Mouse (Mus musculus) liver, postnatal 0 days (tissue): ENCODE measurements around the gene Fyttd1. TPM values are rescaled to one million over a fixed set of nuclear protein-coding genes. Genes with fewer than 3 reads are reported as not detected.
A peak's percentile ranks its signal among the peaks of the same experiment; 100 is the strongest.

Source experiments
- ATAC-seq: fragments of 200-750 bp; cut with Nextera tagmentation; 2 replicates; pipeline ENCODE4 v1.8.0; 2017; ENCODE audit warnings: mild to moderate bottlenecking, moderate library complexity
- DNase-seq: peaks from one replicate; pipeline ENCODE4 v3.0.0-alpha.2; 2016
- H3K27ac ChIP-seq: fragments of 300-500 bp; sonication (generic); 2 replicates; pipeline ENCODE4 v1.5.1; 2014; ENCODE audit warnings: antibody characterized with exemption, moderate library complexity, mild to moderate bottlenecking, low read depth
- H3K27me3 ChIP-seq: fragments of 300-500 bp; sonication (generic); 2 replicates; pipeline ENCODE4 v1.6.1; 2014; ENCODE audit warnings: low read length, control low read depth, mixed read lengths; ENCODE audit not compliant: insufficient read depth
- H3K36me3 ChIP-seq: fragments of 300-500 bp; sonication (generic); replicated peaks from 2 replicates; pipeline ENCODE4 v1.6.1; 2014; ENCODE audit warnings: mild to moderate bottlenecking, control low read depth, low read length, moderate library complexity, mixed read lengths; ENCODE audit not compliant: insufficient read depth
- H3K4me1 ChIP-seq: fragments of 300-500 bp; sonication (generic); 2 replicates; pipeline ENCODE4 v1.6.1; 2014; ENCODE audit warnings: antibody characterized with exemption, mild to moderate bottlenecking, control low read depth; ENCODE audit not compliant: insufficient read depth
- H3K4me2 ChIP-seq: fragments of 300-500 bp; sonication (generic); 2 replicates; pipeline ENCODE4 v1.6.1; 2014; ENCODE audit warnings: low read depth, mild to moderate bottlenecking, low read length, moderate library complexity, mixed read lengths
- H3K4me3 ChIP-seq: fragments of 300-500 bp; sonication (generic); 2 replicates; pipeline ENCODE4 v1.5.1; 2014; ENCODE audit warnings: low read depth, low read length
- H3K9ac ChIP-seq: fragments of 300-500 bp; sonication (generic); replicated peaks from 2 replicates; pipeline ENCODE4 v1.6.1; 2014; ENCODE audit warnings: mild to moderate bottlenecking, moderate library complexity
- H3K9me3 ChIP-seq: fragments of 300-500 bp; sonication (generic); 2 replicates; pipeline ENCODE4 v1.6.1; 2016; ENCODE audit warnings: mild to moderate bottlenecking, control low read depth, low read length, mixed read lengths
- CTCF ChIP-seq: sonication (generic); IDR thresholded peaks from 2 replicates; pipeline ENCODE4 v1.5.1; 2016; ENCODE audit warnings: antibody characterized with exemption, low read depth
- EP300 ChIP-seq: IDR thresholded peaks from 2 replicates; pipeline ENCODE4 v1.6.1; 2016; ENCODE audit warnings: antibody characterized with exemption, low read depth, mild to moderate bottlenecking
- WGBS: fragments of 180-500 bp; shearing (Covaris S2); extraction: QIAGEN DNeasy Blood & Tissue Kit; methylation state at CpG from one replicate; pipeline ENCODE4 v1.1.7; 2014; ENCODE audit not compliant: insufficient replicate concordance; 5-methylcytosine and 5-hydroxymethylcytosine counted together
- polyA plus RNA-seq: library from polyadenylated mRNA; unstranded; fragments of >200 nt; fragmentation: Nextera tagmentation; extraction: Ambion mirVana; gene quantifications from 2 replicates; pipeline ENCODE4 v1.2.1, GENCODE M21; 2015

Gene Fyttd1
- polyA plus RNA-seq, 1 experiment from 2014 or later, result 40.6 TPM

DNA sequence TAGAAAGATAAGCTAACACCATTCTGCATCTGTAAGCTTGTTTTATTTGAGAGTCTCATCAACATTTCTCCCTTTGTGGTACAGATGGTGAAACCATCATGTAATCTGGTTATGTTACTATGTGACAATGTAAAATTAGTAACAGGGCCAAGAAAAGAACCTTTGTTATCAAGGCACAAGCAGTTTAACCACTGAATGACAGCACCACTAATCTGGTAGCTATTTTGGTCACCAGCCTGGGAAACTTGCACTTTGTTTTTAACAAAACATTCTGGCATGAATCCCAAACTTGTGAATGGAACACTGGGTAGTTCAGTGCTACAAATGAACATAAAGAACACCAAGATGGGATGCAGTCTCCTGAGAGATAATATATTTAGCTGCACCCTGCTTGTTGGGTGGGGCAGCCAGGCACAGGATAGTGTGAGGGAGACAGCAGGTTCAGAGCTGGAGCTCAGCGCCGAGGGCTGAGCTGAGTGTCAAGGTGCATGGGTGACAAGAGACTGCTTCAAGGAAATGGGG, 23.2 kb upstream of the Fyttd1 start:
- Histone ChIP-seq H3K27ac (peak overlapping the region; percentile 13; the same call in 1 of the 2 replicates), H3K9ac (no peak overlapping the region), H3K4me1 (no peaks in the 10 kb centered on the region), H3K4me2 (no peak overlapping the region), H3K27me3 (no peaks in the 10 kb centered on the region), H3K9me3 (no peaks in the 10 kb centered on the region), H3K36me3 (peaks cover 5% of the 10 kb centered on the region; the same call in 1 of the 2 replicates), H3K4me3 (no peak overlapping the region)
- 0 out of 2 replicates have a peak, but pooled peaks have one; percentile 23 for ATAC-seq
- DNase-seq, result no peak
- WGBS, result 52% methylated on average over 2 of the region's 2 CpGs
- TF ChIP-seq CTCF, result no peak

DNA sequence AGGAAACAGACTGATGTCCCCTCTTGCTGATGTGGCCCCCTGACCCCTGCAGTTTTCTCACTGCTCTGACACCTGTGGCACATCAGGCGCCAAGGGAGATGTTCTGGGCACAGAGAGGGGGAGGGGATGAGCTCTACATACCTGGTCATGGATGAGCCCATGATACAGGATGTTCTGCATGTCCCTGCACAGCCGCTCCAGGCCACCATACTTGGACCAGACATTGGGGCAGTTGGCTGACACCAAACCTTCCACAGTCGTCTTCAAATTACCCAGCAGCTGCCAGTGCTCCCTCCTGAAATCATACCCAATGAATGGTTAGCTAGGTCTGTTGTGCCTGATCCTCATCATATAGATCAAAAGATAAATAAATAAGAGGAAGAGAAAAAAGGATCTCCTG, 20.5 kb upstream of the Fyttd1 start:
- 90% methylated on average over 3 of the region's 3 CpGs for WGBS
- 0 out of 2 replicates have a peak, but pooled peaks cover 3% of the 10 kb centered on the region for H3K36me3 ChIP-seq
- H3K9me3 ChIP-seq, result no peaks in the 10 kb centered on the region
- no peak overlapping the region for H3K27ac ChIP-seq
- TF ChIP-seq CTCF, result no peak
- no peak for TF ChIP-seq EP300
- no peaks in the 10 kb centered on the region for H3K27me3 ChIP-seq
- H3K4me2 ChIP-seq, result no peak overlapping the region
- H3K4me1 ChIP-seq, result no peaks in the 10 kb centered on the region
- H3K4me3 ChIP-seq, result no peak overlapping the region
- DNase-seq, result no peak
- ATAC-seq, result no peak
- H3K9ac ChIP-seq, result no peak overlapping the region

DNA sequence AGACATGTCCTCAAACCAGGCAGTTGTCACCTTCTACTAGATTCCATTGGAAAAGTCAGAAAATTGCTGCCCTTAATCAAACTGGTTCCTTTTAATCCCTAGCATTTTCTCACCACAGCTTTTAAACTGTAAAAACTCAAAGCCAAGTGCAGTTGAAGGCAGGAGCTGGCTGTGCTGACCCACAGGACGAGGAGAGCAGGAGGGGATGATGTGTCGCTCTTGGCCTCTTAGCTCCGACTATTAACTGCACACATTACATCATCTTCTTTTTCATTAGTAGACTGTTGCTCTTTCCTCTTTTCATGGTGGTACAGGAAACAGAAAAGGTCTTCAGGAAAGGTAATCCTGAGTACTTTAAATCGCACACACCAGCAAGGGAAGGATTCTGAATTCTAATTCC, 18.9 kb upstream of the Fyttd1 start:
- no peak overlapping the region for H3K27ac ChIP-seq
- no peak for TF ChIP-seq CTCF
- H3K4me3 ChIP-seq, result no peak overlapping the region
- H3K27me3 ChIP-seq, result no peaks in the 10 kb centered on the region
- WGBS, result 51% methylated on average over 4 of the region's 4 CpGs
- no peak overlapping the region for H3K4me2 ChIP-seq
- no peaks in the 10 kb centered on the region for H3K9me3 ChIP-seq
- no peaks in the 10 kb centered on the region for H3K4me1 ChIP-seq
- 0 out of 2 replicates have a peak, but pooled peaks cover 3% of the 10 kb centered on the region for H3K36me3 ChIP-seq
- no peak for ATAC-seq
- no peak for DNase-seq
- no peak overlapping the region for H3K9ac ChIP-seq

DNA sequence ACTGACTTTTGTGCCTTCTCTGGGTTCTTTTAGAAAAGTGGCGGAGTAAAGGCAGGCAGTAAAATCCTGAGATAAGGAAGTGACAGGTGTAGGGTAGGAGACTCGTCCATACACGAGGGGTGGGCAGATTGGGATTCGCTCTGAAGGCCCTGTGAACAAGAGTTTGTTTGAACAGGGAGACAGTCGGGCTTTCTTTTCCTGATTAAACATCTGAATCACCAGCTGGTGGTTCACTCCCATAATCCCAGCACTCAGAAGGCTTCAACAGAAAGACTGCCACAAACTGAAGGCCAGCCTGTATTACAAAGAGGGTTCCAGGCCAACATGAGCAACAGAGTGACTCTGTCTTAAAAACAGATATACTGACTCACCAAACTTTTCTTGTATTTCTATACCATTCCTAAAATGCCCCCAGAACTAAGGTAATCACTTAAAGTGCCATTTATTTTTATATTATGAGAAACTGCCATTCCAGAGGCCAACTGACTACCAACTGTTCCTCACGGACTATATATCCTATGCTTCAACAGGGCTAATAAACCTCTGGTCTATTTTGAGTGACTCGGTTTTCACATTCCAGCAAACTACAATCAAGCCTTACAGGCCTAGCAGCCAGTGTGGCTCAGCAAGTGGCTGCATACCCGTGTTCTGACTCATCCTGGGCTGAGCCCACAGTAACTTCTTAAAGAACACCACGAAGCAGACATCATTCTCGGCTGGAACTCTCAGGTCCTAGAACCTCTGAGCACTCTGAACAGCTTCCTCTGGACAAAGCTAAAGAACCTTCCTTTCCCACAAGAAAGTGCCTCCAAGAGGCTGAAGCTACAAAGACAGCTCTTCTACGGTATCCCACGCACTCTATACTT, 18.3 kb upstream of the Fyttd1 start:
- ATAC-seq (no peak), DNase-seq (no peak)
- no peaks in the 10 kb centered on the region for H3K27me3 ChIP-seq
- no peak overlapping the region for H3K4me2 ChIP-seq
- no peak overlapping the region for H3K9ac ChIP-seq
- H3K4me1 ChIP-seq, result no peaks in the 10 kb centered on the region
- 0 out of 2 replicates have a peak, but pooled peaks cover 3% of the 10 kb centered on the region for H3K36me3 ChIP-seq
- H3K27ac ChIP-seq, result no peak overlapping the region
- no peaks in the 10 kb centered on the region for H3K9me3 ChIP-seq
- no peak for TF ChIP-seq EP300
- no peak overlapping the region for H3K4me3 ChIP-seq
- 62% methylated on average over 12 of the region's 12 CpGs for WGBS

DNA sequence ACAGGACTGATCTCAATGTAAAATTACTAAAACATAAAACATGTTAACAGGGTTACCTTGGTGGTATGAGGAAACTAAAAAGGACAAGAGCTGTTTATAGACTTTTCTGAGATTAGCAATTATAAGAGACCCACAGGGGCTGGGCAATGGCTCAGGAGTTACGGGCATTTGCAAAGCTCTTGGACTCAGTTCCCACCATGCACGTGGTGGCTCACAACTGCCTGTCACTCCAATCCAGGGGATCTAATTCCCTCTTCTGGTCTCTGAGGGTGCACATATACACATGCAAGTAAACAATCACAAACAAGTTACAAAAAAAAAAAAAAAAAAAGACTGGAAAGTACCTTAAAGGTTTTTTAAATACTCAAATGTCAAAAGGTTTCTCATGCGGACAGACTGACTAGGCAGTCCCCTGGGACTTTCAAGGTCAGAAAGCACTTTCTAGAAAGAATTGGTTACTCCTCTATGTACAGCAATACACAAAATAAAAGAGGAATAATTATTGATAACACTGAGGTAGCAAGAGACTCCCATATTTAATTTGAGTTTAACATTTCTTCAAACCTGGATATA, 15.4 kb upstream of the Fyttd1 start:
- H3K9ac ChIP-seq, result no peak overlapping the region
- H3K27ac ChIP-seq, result no peak overlapping the region
- no peak overlapping the region for H3K4me2 ChIP-seq
- WGBS, result 85% methylated on average over 3 of the region's 3 CpGs
- H3K4me3 ChIP-seq, result no peak overlapping the region
- no peak for ATAC-seq
- no peak for TF ChIP-seq EP300
- TF ChIP-seq CTCF, result no peak
- H3K27me3 ChIP-seq, result no peaks in the 10 kb centered on the region
- no peak for DNase-seq
- no peaks in the 10 kb centered on the region for H3K4me1 ChIP-seq
- H3K36me3 ChIP-seq, result 0 out of 2 replicates have a peak, but pooled peaks cover 3% of the 10 kb centered on the region
- H3K9me3 ChIP-seq, result no peaks in the 10 kb centered on the region

DNA sequence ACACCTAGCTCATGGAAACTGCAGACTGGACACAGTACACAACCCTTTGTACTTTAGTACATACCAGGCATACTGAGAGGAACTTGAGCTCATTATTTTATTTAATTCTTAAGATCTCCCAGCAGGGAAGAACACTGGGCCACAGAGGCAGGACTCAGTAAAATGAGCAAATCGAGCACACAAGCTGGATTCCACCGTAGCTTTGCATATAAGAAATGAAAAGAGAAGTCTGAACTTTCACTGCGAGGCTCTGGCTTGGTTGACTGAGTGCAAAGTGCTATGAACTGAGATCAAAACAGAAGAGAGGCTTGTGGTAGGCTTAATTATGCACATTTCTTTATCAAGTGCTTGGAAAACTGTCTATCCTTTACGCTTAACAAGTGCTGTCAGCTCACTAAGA, 11.9 kb upstream of the Fyttd1 start:
- no peak for ATAC-seq

More for the DNA sequence above, 11.9 kb upstream of the Fyttd1 start:
- 79% methylated on average over 4 of the region's 4 CpGs for WGBS
- H3K9ac ChIP-seq, result no peak overlapping the region
- H3K4me1 ChIP-seq, result peaks cover 9% of the 10 kb centered on the region; the same call in 1 of the 2 replicates
- H3K4me3 ChIP-seq, result no peak overlapping the region
- DNase-seq, result no peak
- no peak for TF ChIP-seq CTCF
- TF ChIP-seq EP300, result no peak
- no peaks in the 10 kb centered on the region for H3K9me3 ChIP-seq
- no peak overlapping the region for H3K4me2 ChIP-seq
- 0 out of 2 replicates have a peak, but pooled peaks cover 3% of the 10 kb centered on the region for H3K36me3 ChIP-seq
- H3K27ac ChIP-seq, result no peak overlapping the region
- no peaks in the 10 kb centered on the region for H3K27me3 ChIP-seq
